Mouse (Mus musculus) heart, embryonic 14.5 days (tissue): ENCODE measurements around the gene Iqschfp. TPM values are rescaled to one million over a fixed set of nuclear protein-coding genes. Genes with fewer than 3 reads are reported as not detected.

ENCODE experiments used
- ATAC-seq: fragments of 200-750 bp; cut with Nextera tagmentation; 2 replicates; pipeline ENCODE4 v1.8.0; 2017; ENCODE audit warnings: low read depth, moderate TSS enrichment; ENCODE audit not compliant: insufficient number of reproducible peaks, insufficient read depth, low FRiP score
- H3K27ac ChIP-seq, 2 experiments: fragments of 200-500 bp in 1 of 2; fragments of 300-500 bp in 1 of 2; sonication (generic) in 1 of 2; replicated peaks in 1 of 2; 2 replicates each; pipeline ENCODE4 v1.5.1; 2012 to 2014; ENCODE audit warnings: low read depth in 2 of 2, low read length in 2 of 2, control low read depth in 1 of 2, mild to moderate bottlenecking in 1 of 2, mixed read lengths in 1 of 2; ENCODE audit not compliant: control insufficient read depth in 1 of 2, insufficient read depth in 1 of 2
- H3K27me3 ChIP-seq: fragments of 300-500 bp; sonication (generic); 2 replicates; pipeline ENCODE4 v1.6.1; 2014; ENCODE audit warnings: mild to moderate bottlenecking, low read length, control low read depth; ENCODE audit not compliant: control insufficient read depth, insufficient read depth
- H3K36me3 ChIP-seq: fragments of 300-500 bp; sonication (generic); 2 replicates; pipeline ENCODE4 v1.6.1; 2014; ENCODE audit warnings: mild to moderate bottlenecking, control low read depth, low read length, mixed read lengths; ENCODE audit not compliant: control insufficient read depth, insufficient read depth
- H3K4me1 ChIP-seq, 2 experiments: fragments of 200-500 bp in 1 of 2; fragments of 300-500 bp in 1 of 2; sonication (generic) in 1 of 2; 2 replicates each; pipeline ENCODE4 v1.6.1; 2012 to 2014; ENCODE audit warnings: low read length in 2 of 2, control low read depth in 1 of 2, mixed read lengths in 1 of 2; ENCODE audit not compliant: control insufficient read depth in 2 of 2, insufficient read depth in 2 of 2
- H3K4me2 ChIP-seq: fragments of 300-500 bp; sonication (generic); 2 replicates; pipeline ENCODE4 v1.6.1; 2014; ENCODE audit warnings: mild to moderate bottlenecking, low read length
- H3K4me3 ChIP-seq, 2 experiments: fragments of 200-500 bp in 1 of 2; fragments of 300-500 bp in 1 of 2; sonication (generic) in 1 of 2; 2 replicates each; pipeline ENCODE4 v1.5.1; 2012 to 2014; ENCODE audit warnings: low read length in 2 of 2, mild to moderate bottlenecking in 2 of 2, control low read depth in 1 of 2, low read depth in 1 of 2, moderate library complexity in 1 of 2; ENCODE audit not compliant: control insufficient read depth in 1 of 2, insufficient read depth in 1 of 2
- H3K9ac ChIP-seq: fragments of 300-500 bp; sonication (generic); 2 replicates; pipeline ENCODE4 v1.6.1; 2014; ENCODE audit warnings: mild to moderate bottlenecking, low read length
- H3K9me3 ChIP-seq: fragments of 300-500 bp; sonication (generic); 2 replicates; pipeline ENCODE4 v1.6.1; 2016; ENCODE audit warnings: low read length, control low read depth; ENCODE audit not compliant: control insufficient read depth
- WGBS: fragments of 180-500 bp; shearing (Covaris S2); extraction: QIAGEN DNeasy Blood & Tissue Kit; methylation state at CpG from one replicate; pipeline ENCODE4 v1.1.7; 2014; 5-methylcytosine and 5-hydroxymethylcytosine counted together
- polyA plus RNA-seq: library from polyadenylated mRNA; unstranded; fragments of >200 nt; fragmentation: Nextera tagmentation; extraction: Ambion mirVana; gene quantifications from 2 replicates; pipeline ENCODE4 v1.2.1, GENCODE M21; 2014

The Iqschfp gene
- polyA plus RNA-seq, 1 experiment from 2014 or later = not detected

- no peak overlapping the region for H3K9ac ChIP-seq
- ATAC-seq = no peak
- H3K4me1 ChIP-seq = no peaks in the 10 kb centered on the region
- H3K27ac ChIP-seq = no peak overlapping the region
- no peaks in the 10 kb centered on the region for H3K36me3 ChIP-seq
- WGBS = 59% methylated on average over 8 of the region's 8 CpGs
- H3K9me3 ChIP-seq = no peaks in the 10 kb centered on the region
- no peak overlapping the region for H3K4me2 ChIP-seq
- no peak overlapping the region for H3K4me3 ChIP-seq
- no peaks in the 10 kb centered on the region for H3K27me3 ChIP-seq
These were observed 295.4 kb downstream of the Iqschfp start for GRCm38 (mm10) chr3:68187471-68187870.

- Histone ChIP-seq H3K4me1 (no peaks in the 10 kb centered on the region), H3K9me3 (no peaks in the 10 kb centered on the region), H3K4me2 (no peak overlapping the region), H3K9ac (no peak overlapping the region), H3K4me3 (no peak overlapping the region), H3K36me3 (no peaks in the 10 kb centered on the region), H3K27ac (no peak overlapping the region), H3K27me3 (no peaks in the 10 kb centered on the region)
- 86% methylated on average over 2 of the region's 2 CpGs for WGBS
- no peak for ATAC-seq
These were observed 297.1 kb downstream of the Iqschfp start for GRCm38 (mm10) chr3:68189100-68189499.

GRCm38 (mm10) chr3:68196933-68197332 lies 304.9 kb downstream of the Iqschfp start:
- no peak overlapping the region for H3K9ac ChIP-seq
- no peak overlapping the region for H3K4me3 ChIP-seq
- H3K36me3 ChIP-seq = no peaks in the 10 kb centered on the region
- no peak overlapping the region for H3K4me2 ChIP-seq
- no peaks in the 10 kb centered on the region for H3K27me3 ChIP-seq
- no peak for ATAC-seq
- H3K9me3 ChIP-seq = no peaks in the 10 kb centered on the region
- WGBS = 74% methylated on average over 1 of the region's 1 CpGs
- H3K27ac ChIP-seq = no peak overlapping the region
- no peaks in the 10 kb centered on the region for H3K4me1 ChIP-seq

- H3K27me3 ChIP-seq = no peaks in the 10 kb centered on the region
- no peaks in the 10 kb centered on the region for H3K4me1 ChIP-seq
- no peaks in the 10 kb centered on the region for H3K9me3 ChIP-seq
- H3K4me2 ChIP-seq = no peak overlapping the region
- 42% methylated on average over 1 of the region's 1 CpGs for WGBS
- no peak overlapping the region for H3K9ac ChIP-seq
- no peak overlapping the region for H3K27ac ChIP-seq
- ATAC-seq = no peak
- no peak overlapping the region for H3K4me3 ChIP-seq
- no peaks in the 10 kb centered on the region for H3K36me3 ChIP-seq
These were observed 309.2 kb downstream of the Iqschfp start for GRCm38 (mm10) chr3:68201214-68201613.

GRCm38 (mm10) chr3:68202162-68202902 lies 310.3 kb downstream of the Iqschfp start:
- no peak overlapping the region for H3K9ac ChIP-seq
- no peaks in the 10 kb centered on the region for H3K27me3 ChIP-seq

GRCm38 (mm10) chr3:68203934-68204467 lies 312.0 kb downstream of the Iqschfp start:
- Histone ChIP-seq H3K36me3 (no peaks in the 10 kb centered on the region), H3K27me3 (no peaks in the 10 kb centered on the region), H3K4me3 (no peak overlapping the region), H3K27ac (no peak overlapping the region), H3K4me1 (no peaks in the 10 kb centered on the region), H3K9ac (no peak overlapping the region), H3K4me2 (no peak overlapping the region), H3K9me3 (no peaks in the 10 kb centered on the region)
- WGBS = 69% methylated on average over 4 of the region's 4 CpGs
- no peak for ATAC-seq

More at GRCm38 (mm10) chr3:68202162-68202902, 310.3 kb downstream of the Iqschfp start:
- no peak overlapping the region for H3K27ac ChIP-seq
- H3K4me2 ChIP-seq = no peak overlapping the region
- H3K4me1 ChIP-seq = no peaks in the 10 kb centered on the region
- no peaks in the 10 kb centered on the region for H3K36me3 ChIP-seq
- 62% methylated on average over 4 of the region's 4 CpGs for WGBS
- no peak for ATAC-seq
- H3K4me3 ChIP-seq = no peak overlapping the region
- H3K9me3 ChIP-seq = no peaks in the 10 kb centered on the region

- H3K4me2 ChIP-seq = no peak overlapping the region
- no peak overlapping the region for H3K27ac ChIP-seq
- no peaks in the 10 kb centered on the region for H3K36me3 ChIP-seq
- H3K27me3 ChIP-seq = no peaks in the 10 kb centered on the region
- no peaks in the 10 kb centered on the region for H3K9me3 ChIP-seq
- H3K9ac ChIP-seq = no peak overlapping the region
- ATAC-seq = no peak
- WGBS = 70% methylated on average over 4 of the region's 4 CpGs
- H3K4me1 ChIP-seq = no peaks in the 10 kb centered on the region
- H3K4me3 ChIP-seq = no peak overlapping the region
These were observed 318.4 kb downstream of the Iqschfp start for GRCm38 (mm10) chr3:68210422-68210821.

GRCm38 (mm10) chr3:68221452-68221851 lies 329.4 kb downstream of the Iqschfp start:
- Histone ChIP-seq H3K9ac (no peak overlapping the region), H3K27me3 (no peaks in the 10 kb centered on the region), H3K9me3 (no peaks in the 10 kb centered on the region), H3K4me2 (no peak overlapping the region), H3K4me3 (no peak overlapping the region), H3K36me3 (no peaks in the 10 kb centered on the region), H3K4me1 (no peaks in the 10 kb centered on the region), H3K27ac (no peak overlapping the region)
- no peak for ATAC-seq
- 86% methylated on average over 3 of the region's 3 CpGs for WGBS
